Mouse (Mus musculus): Measurements from ENCODE around the gene 4930568D16Rik. TPM values are rescaled to one million over a fixed set of nuclear protein-coding genes. Genes with fewer than 3 reads are reported as not detected.

4930568D16Rik gene
- total RNA-seq, 2 experiments from 2014 or later = not detected

DNA sequence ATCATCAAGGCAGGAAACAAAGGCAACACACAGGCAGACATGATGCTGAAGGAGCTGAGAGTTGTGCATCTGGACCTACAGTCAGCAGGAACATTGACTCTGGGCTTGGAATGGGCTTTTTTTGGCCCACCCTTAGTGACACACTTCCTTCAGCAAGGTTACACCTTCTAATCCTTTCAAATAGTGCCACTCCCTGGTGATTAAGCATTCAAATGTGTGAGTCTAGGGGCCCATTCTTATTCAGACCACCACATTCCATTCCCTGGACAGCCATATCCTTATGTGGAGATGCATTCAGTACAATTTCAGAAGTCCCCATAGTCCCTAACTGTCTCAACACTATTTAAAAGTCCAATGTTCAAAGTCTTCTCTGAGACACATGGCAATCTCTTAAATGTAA, 3.2 kb upstream of the 4930568D16Rik start:
- ATAC-seq (replicated peaks; ENCODE audit: low FRiP score, low TSS enrichment, poor library complexity, severe bottlenecking) = no peak

GRCm38 (mm10) chr2:35349184-35349583, 18.3 kb downstream of the 4930568D16Rik start:
- ATAC-seq (replicated peaks; ENCODE audit: low FRiP score, low TSS enrichment, poor library complexity, severe bottlenecking) = peak; percentile 85

GRCm38 (mm10) chr2:35345984-35346383, 21.5 kb downstream of the 4930568D16Rik start:
- no peak for ATAC-seq (replicated peaks; ENCODE audit: low FRiP score, low TSS enrichment, poor library complexity, severe bottlenecking)

GRCm38 (mm10) chr2:35342605-35343004, 24.9 kb downstream of the 4930568D16Rik start:
- no peak for ATAC-seq (replicated peaks; ENCODE audit: low FRiP score, low TSS enrichment, poor library complexity, severe bottlenecking)

- ATAC-seq (replicated peaks; ENCODE audit: low FRiP score, low TSS enrichment, poor library complexity, severe bottlenecking) = no peak
Observed at GRCm38 (mm10) chr2:35338707-35339106, 28.8 kb downstream of the 4930568D16Rik start.

- no peak for ATAC-seq (replicated peaks; ENCODE audit: low FRiP score, low TSS enrichment, poor library complexity, severe bottlenecking)
Observed at GRCm38 (mm10) chr2:35338036-35338435, 29.5 kb downstream of the 4930568D16Rik start.

DNA sequence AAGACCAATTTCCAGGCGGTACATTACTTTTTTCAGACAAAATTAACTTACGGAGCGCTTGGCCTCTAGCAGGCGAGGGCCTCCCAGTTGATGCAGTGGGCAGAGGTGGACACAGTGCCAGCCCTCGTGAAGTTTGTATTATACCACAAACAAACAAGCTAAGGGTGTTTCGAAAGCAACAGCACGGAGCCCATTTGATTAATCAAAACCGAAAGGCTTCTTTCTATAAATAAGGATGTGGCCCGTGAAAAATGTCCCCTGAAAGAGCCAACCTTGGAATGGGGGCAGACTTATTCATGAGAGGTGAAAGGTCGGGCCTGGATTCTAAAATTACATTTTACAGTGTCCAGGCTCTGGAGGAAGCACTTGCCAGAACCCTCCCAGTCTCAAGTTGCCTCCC, 30.1 kb downstream of the 4930568D16Rik start:
- ATAC-seq (replicated peaks; ENCODE audit: low FRiP score, low TSS enrichment, poor library complexity, severe bottlenecking) = no peak

DNA sequence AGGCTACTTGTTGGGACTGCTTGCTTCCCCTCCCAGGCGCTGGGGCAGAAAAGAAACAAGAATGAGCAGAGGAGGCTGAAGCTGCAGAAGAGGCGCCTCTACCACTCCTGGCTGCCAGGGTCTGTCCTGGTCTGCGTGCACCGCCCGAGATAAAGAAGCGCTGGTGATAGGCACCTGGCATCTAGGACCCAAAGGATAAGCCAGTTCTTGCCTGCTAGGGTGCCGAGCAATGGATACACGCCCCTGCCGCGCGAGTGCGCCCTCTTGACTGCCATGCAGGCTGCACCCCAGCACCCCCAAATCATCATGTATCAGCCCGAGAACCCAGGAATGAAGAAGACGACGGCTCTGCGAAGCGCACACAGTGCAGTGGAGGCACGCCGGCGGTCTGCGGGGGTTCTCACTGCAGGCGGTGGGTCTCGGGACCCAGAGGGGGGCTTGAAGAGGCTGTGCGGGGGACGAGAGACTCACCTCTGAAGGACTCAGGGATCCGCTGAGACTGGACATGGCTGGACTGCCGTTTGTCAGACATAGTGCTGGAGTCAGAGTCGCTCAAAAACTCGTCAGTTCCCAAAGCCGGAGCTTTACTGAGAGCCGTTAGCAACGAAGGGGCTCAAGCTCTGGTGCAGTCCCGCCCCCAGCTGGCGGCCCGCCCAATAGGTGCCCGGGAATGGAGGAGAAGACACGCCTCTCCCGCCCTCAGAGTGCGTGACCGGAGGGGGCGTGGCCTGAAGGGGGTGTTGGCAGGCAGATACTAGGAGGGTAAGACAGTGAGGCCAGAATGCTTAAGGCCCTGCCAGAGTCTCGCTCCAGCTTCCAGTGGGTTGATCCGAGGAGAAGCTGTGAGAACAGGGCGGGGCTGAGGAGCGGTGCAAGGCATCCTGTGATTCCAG, 30.9 kb downstream of the 4930568D16Rik start, which contains the start of gene Stom:
Gene Stom, minus strand, starts transcription at position 589 of the 893 bp plus-strand sequence.
- ATAC-seq (replicated peaks; ENCODE audit: low FRiP score, low TSS enrichment, poor library complexity, severe bottlenecking) = peak; percentile 92

DNA sequence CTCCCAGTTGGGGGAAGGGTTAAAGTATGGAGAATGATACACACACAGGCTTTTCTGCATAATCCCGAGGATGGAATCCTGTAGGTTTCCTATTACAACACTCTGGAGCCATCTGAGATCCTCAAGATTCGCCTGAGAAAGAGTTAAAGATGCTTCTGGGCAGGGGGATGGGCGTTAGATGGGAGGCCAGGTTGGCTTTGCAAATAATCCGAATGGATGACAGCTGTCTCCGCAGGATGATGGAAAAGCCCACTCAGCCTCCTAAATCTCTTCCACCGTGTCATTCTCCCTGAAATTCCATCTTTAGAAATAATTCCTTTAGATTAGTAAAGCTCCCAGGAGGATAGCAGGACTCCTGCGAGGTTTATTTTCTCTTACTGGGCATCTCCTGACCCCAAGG, 31.9 kb downstream of the 4930568D16Rik start:
- ATAC-seq (replicated peaks; ENCODE audit: low FRiP score, low TSS enrichment, poor library complexity, severe bottlenecking) = no peak

GRCm38 (mm10) chr2:35333670-35334069, 33.9 kb downstream of the 4930568D16Rik start:
- no peak for ATAC-seq (replicated peaks; ENCODE audit: low FRiP score, low TSS enrichment, poor library complexity, severe bottlenecking)

DNA sequence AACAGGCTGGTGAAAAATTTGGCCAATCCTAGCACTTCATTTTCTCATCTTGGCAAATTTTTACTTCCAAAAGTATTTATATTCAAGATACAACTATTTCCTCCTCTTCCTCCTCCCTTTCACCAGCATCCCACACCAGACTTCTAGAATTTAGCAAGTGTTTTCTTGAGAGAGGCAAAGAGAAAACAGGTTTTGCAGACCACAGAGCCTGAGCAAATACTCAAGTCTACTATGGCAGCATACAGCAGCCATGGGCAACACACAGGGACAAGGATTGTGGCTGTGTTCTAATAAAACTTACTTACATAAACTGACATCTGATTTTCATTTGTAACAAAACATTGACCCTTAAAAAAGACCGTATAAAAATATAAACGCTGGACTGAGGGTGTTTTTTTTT, 36.3 kb downstream of the 4930568D16Rik start:
- ATAC-seq (replicated peaks; ENCODE audit: low FRiP score, low TSS enrichment, poor library complexity, severe bottlenecking) = no peak

DNA sequence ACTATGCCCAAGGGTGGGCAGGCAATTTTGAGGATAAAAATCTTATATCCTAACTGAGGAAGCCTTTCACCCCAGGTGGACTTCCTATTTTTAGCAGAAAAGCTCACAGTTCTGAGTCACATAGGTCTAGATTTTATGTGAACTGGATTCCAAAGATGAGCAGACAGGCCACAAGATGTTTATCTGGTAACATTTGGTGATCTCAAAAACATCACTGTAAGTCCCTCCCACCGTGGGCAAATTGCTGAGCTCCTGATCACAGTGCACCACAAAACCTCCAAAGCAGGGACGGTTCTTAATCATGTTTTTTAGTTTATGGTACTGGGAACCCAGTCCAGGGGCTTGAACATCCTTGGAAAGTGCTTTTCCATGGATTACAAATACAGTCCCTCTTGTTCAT, 38.5 kb downstream of the 4930568D16Rik start:
- no peak for ATAC-seq (replicated peaks; ENCODE audit: low FRiP score, low TSS enrichment, poor library complexity, severe bottlenecking)

- ATAC-seq (replicated peaks; ENCODE audit: low FRiP score, low TSS enrichment, poor library complexity, severe bottlenecking) = no peak
Observed at GRCm38 (mm10) chr2:35328064-35328792, 39.3 kb downstream of the 4930568D16Rik start.

GRCm38 (mm10) chr2:35327583-35327982, 39.9 kb downstream of the 4930568D16Rik start:
- ATAC-seq (replicated peaks; ENCODE audit: low FRiP score, low TSS enrichment, poor library complexity, severe bottlenecking) = peak; percentile 77

DNA sequence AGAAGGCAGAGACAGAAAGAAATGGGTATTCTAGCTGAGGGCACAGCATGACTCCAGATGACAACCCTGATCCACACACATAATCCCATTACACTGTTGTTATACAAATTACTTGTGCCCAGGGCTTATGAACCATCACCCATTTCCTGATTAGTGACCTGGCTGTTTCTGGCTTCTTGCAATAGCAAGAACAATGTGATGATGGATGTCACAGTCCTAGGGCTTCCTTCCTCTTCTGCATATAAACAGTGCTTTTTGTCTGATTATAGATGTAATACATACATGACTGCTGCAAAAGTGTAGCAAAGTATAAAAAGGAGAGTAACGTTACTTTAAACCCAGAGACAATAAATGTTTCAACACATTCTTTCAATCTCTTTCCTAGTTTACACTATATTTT, 40.6 kb downstream of the 4930568D16Rik start:
- no peak for ATAC-seq (replicated peaks; ENCODE audit: low FRiP score, low TSS enrichment, poor library complexity, severe bottlenecking)

DNA sequence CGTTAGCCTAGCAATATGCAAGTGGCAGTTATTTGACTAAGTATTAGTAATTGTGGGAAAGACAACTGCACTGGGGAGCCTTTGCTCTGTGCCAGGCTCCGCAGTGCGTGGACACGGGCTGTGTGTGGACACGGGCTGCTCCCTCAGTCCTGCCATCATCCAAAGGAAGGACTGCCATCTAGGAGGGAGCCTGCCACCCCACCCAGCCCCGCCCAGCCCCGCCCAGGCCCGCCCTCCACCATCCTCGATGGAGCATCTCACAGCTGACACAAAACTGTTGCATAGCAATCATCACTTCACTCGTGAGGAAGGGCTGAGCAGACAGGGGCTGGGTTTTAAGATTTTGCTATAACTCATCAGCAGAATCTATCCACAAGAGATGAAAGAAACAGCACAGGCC, 41.6 kb downstream of the 4930568D16Rik start:
- ATAC-seq (replicated peaks; ENCODE audit: low FRiP score, low TSS enrichment, poor library complexity, severe bottlenecking) = no peak

DNA sequence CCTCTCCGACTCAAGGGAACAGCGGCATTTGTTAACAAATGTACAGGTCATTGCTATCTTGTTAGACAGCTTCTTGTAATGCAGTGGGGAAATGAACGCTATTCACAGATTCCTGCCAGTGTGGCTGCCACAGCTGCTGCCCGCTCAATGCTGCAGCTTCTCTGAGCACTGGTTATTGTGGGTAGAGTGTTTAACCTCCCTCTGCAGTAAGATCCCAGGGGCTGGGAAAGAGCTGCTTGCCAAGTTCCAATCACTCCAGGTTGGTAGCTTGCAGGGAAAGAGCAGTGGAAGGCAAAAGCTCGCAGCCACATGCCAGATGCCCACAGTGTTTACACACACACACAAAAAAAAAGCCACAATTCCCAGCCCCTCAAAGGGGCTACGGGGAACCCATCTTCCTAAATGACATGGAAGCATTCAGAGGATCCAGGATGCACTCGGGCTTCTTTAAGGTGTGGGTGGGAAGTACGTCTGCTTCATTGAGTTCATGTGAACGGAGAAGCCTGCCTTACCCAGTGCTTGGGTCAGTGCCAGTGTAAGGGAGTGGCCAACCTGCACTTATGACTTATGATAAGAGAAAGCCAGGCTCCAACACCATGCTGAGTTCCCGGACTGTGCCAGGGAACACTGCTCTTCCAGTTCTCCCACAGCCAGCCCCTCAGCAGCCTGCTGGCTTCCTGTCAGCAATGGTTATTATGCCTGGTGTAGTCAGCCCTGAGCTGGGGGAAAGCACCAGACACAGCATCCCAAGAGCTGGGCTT, 44.9 kb downstream of the 4930568D16Rik start:
- ATAC-seq (replicated peaks; ENCODE audit: low FRiP score, low TSS enrichment, poor library complexity, severe bottlenecking) = peak; percentile 73

GRCm38 (mm10) chr2:35320399-35320798, 47.1 kb downstream of the 4930568D16Rik start:
- no peak for ATAC-seq (replicated peaks; ENCODE audit: low FRiP score, low TSS enrichment, poor library complexity, severe bottlenecking)

DNA sequence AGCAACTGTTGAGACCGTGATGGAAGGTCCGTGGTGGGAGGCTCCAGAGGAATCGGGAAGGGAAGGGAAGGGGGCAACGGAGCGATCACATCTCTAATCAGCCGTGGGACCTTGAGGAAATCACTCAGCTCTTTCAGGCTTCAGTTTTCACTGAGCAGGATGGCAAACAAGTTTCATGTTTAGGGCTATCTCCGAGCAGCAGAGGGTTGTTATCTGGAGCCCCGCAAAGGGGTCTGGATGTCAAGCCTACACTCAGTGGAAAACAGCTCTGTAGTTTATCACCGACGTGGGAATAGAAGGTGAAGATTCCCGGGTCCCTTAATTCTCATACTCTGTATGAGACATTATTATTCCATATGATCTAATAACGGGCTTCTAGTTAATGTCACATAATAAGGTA, 49.1 kb downstream of the 4930568D16Rik start:
- no peak for ATAC-seq (replicated peaks; ENCODE audit: low FRiP score, low TSS enrichment, poor library complexity, severe bottlenecking)

- peak; percentile 83 for ATAC-seq (replicated peaks; ENCODE audit: low FRiP score, low TSS enrichment, poor library complexity, severe bottlenecking)
Observed at GRCm38 (mm10) chr2:35317604-35318003, 49.9 kb downstream of the 4930568D16Rik start.
